Comparison of ENCODE assay signal across 9 mouse cellular contexts in the genomic region with DNA sequence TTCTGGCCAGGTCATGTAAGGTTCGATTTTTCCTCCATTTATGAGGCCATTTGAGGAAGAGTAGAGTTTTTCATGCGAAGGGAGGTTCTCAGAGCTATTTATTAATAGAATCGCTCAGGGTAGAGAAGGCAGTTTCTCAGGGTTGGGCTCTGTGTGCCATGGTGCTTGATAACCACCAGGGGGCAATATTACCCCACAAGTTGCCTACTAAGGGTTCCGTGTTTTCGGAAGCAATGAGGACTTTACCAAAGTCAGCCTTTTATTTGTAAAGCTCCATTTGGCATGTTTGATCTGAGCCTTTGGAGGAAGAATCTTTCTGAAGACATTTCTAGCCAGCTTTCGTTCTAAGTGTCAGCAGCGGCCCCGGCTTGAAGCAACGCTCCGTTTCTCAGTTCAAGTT. TPM values are rescaled to one million over a fixed set of nuclear protein-coding genes. Genes with fewer than 3 reads are reported as not detected.
DNase-seq lines count a peak whose midpoint lies in the region; ATAC-seq lines count a peak whose summit lies in the region.
"Had no signal": no experiment of that assay in that cellular context is flagged by ENCODE, and none has a peak within 500 bp of the region (broad histone marks: within the 10 kb centered on the region; RNA-seq: fewer than 3 reads in every experiment).

No protein-coding gene starts in this region.

- 0 out of 2 replicates have a peak, but pooled peaks cover 2% of the 10 kb centered on the region for H3K36me3 ChIP-seq in hindbrain, embryonic 11.5 days (ENCODE audit: control insufficient read depth, insufficient read depth, low read length)

- no peak overlapping the region for H3K4me3 ChIP-seq in hindbrain, embryonic 11.5 days (ENCODE audit: low read depth, low read length)
- H3K4me3 ChIP-seq: erythroblast, embryonic 14.5 days had no signal

- no peak overlapping the region for H3K9ac ChIP-seq in hindbrain, embryonic 11.5 days (ENCODE audit: low read depth, low read length)

- intact Hi-C loops in left cerebral cortex, postnatal 14 days (cut with DNase I), result loop anchor here (1.0 to 5.0 kb wide), 3 partner anchors 62 to 210 kb away; no protein-coding TSS in a partner anchor

- H3K9me3 ChIP-seq in hindbrain, embryonic 11.5 days (ENCODE audit: control insufficient read depth, low read length), result no peaks in the 10 kb centered on the region

- 0 out of 2 replicates have a peak, but pooled peaks cover 3% of the 10 kb centered on the region for H3K4me1 ChIP-seq in hindbrain, embryonic 11.5 days (replicated peaks; ENCODE audit: control insufficient read depth, insufficient read depth, low read length)

- ATAC-seq in activated CD4-positive, CD25-positive, alpha-beta regulatory T cell, adult 4 months, result peak; percentile 61
- ATAC-seq in hindbrain, embryonic 11.5 days (ENCODE audit: low FRiP score), result 0 out of 2 replicates have a peak, but pooled peaks have one; percentile 27

- DNase-seq in left cerebral cortex, postnatal 14 days (ENCODE audit: low spot score in 2 of 2), result peak; percentile 74 to 83
- DNase-seq in left cerebral cortex, adult 11 months (ENCODE audit: low spot score), result no peak
- DNase-seq in embryo, embryonic 11 days, result peak; percentile 72
- DNase-seq in hindbrain, embryonic 11.5 days (ENCODE audit: low spot score), result peak; percentile 82
- DNase-seq in layer of hippocampus, postnatal 36 days, result peak; percentile 55 to 56
- peak; percentile 78 for DNase-seq in naive thymus-derived CD4-positive, alpha-beta T cell, adult 2 months (ENCODE audit: low read depth)
- DNase-seq in urinary bladder, postnatal 14 days (ENCODE audit: low spot score), result peak; percentile 37

- no peaks in the 10 kb centered on the region for H3K27me3 ChIP-seq in hindbrain, embryonic 11.5 days (ENCODE audit: control insufficient read depth, insufficient read depth, low read length)

- no peak overlapping the region for H3K27ac ChIP-seq in hindbrain, embryonic 11.5 days (ENCODE audit: low read depth, low read length)

- no peak overlapping the region for H3K4me2 ChIP-seq in hindbrain, embryonic 11.5 days (replicated peaks; ENCODE audit: low read depth, low read length)

- 52% methylated on average over 10 of the region's 10 CpGs for WGBS in hindbrain, embryonic 11.5 days

RNA-seq across cellular contexts. Expression of a gene that starts 16.0 kb away (rescaled TPM):
- total RNA-seq in left cerebral cortex, postnatal 14 days (2021), result 1 to 10 TPM; 1.7 to 3.1 TPM
- polyA plus RNA-seq in activated CD4-positive, CD25-positive, alpha-beta regulatory T cell, adult 4 months (2017; shearing (Covaris generic)), result 1 to 10 TPM; 6.8 to 7.1 TPM
- 0.05 TPM in 1 of 2 replicates, not detected in the other for polyA plus RNA-seq in hindbrain, embryonic 11.5 days (2014; fragmentation: Nextera tagmentation; extraction: Ambion mirVana)
- total RNA-seq in layer of hippocampus, postnatal 36 days (2021), result 1 to 10 TPM in 1 of 2 experiments, under 1 TPM in 1; 0.78 to 1.4 TPM
- polyA plus RNA-seq: erythroblast, embryonic 14.5 days had no signal

RNA-seq across cellular contexts. Expression of a gene that starts 24.1 kb away (rescaled TPM):
- 10 to 100 TPM; 66.9 to 73.5 TPM for total RNA-seq in left cerebral cortex, postnatal 14 days (2021)
- polyA plus RNA-seq in activated CD4-positive, CD25-positive, alpha-beta regulatory T cell, adult 4 months (2017; shearing (Covaris generic)), result 1 to 10 TPM; 1.1 TPM
- polyA plus RNA-seq in hindbrain, embryonic 11.5 days (2014; fragmentation: Nextera tagmentation; extraction: Ambion mirVana), result 3.6 and 4.0 TPM in 2 replicates
- total RNA-seq in layer of hippocampus, postnatal 36 days (2021), result 10 to 100 TPM; 78.0 to 92.9 TPM

RNA-seq across cellular contexts. Expression of a gene that starts 45.2 kb away (rescaled TPM):
- total RNA-seq in left cerebral cortex, postnatal 14 days (2021), result 10 to 100 TPM; 11.7 to 14.5 TPM
- 10 to 100 TPM; 10.7 to 20.0 TPM for polyA plus RNA-seq in activated CD4-positive, CD25-positive, alpha-beta regulatory T cell, adult 4 months (2017; shearing (Covaris generic))
- 10.8 and 10.9 TPM in 2 replicates for polyA plus RNA-seq in hindbrain, embryonic 11.5 days (2014; fragmentation: Nextera tagmentation; extraction: Ambion mirVana)
- total RNA-seq in layer of hippocampus, postnatal 36 days (2021), result 10 to 100 TPM; 16.9 to 18.6 TPM
